Mouse (Mus musculus): ENCODE results near the gene Prkce. TPM values are rescaled to one million over a fixed set of nuclear protein-coding genes. Genes with fewer than 3 reads are reported as not detected.

The Prkce gene
- polyA plus RNA-seq, 1 experiment from 2014 or later: 5.2 TPM

DNA sequence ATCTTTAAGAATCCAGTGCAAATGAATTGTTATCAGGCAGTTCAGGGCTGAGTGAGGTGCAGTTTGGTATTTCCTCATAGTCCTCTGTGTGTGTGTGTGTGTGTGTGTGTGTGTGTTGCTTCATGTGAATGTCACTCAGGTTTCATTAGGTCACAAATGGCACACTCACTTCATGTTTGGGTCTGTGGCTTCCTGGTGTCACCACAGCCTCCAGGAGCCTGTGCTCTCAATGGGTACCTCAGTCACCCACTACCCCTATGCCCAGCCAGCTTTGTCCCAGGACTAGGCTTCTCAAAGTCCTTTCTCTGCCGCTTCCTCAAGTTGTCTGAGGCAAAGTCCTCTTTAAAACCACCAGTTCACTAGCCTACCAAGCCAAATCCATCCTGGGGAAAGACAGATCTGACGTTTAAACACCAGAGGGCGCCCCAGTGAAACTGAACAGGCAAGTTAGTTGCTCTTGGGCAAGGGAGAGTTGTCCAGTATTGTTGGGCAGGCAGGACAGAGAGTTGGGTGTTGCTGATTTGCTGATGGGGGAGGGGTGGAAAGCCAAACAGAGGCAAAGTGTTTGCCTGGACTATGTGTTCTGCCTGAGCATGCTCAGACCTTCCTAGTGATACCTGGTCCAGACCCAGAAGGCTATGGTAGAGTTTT lies 316.6 kb downstream of the Prkce start:
- no peak overlapping the region for H3K4me2 ChIP-seq (replicated peaks; ENCODE audit: low read depth)
- H3K27ac ChIP-seq (ENCODE audit: low read depth, low read length): no peak overlapping the region
- H3K4me1 ChIP-seq (replicated peaks; ENCODE audit: control insufficient read depth, insufficient read depth, low read length): no peaks in the 10 kb centered on the region; the same call in 1 of the 2 replicates
- 1% methylated on average over 3 of the region's 3 CpGs for WGBS
- H3K4me3 ChIP-seq (ENCODE audit: low read depth, low read length): no peak overlapping the region
- H3K27me3 ChIP-seq (replicated peaks; ENCODE audit: control insufficient read depth, insufficient read depth, low read length): no peaks in the 10 kb centered on the region
- H3K9me3 ChIP-seq (ENCODE audit: control insufficient read depth): no peaks in the 10 kb centered on the region
- peak; percentile 93 for TF ChIP-seq CTCF (IDR thresholded peaks at IDR 0.05; ENCODE audit: low read depth)
- peak; percentile 44 for ATAC-seq
- peaks cover 6% of the 10 kb centered on the region; the same call in 1 of the 2 replicates for H3K36me3 ChIP-seq (ENCODE audit: control insufficient read depth, insufficient read depth)
- H3K9ac ChIP-seq (ENCODE audit: low read depth, low read length): no peak overlapping the region

DNA sequence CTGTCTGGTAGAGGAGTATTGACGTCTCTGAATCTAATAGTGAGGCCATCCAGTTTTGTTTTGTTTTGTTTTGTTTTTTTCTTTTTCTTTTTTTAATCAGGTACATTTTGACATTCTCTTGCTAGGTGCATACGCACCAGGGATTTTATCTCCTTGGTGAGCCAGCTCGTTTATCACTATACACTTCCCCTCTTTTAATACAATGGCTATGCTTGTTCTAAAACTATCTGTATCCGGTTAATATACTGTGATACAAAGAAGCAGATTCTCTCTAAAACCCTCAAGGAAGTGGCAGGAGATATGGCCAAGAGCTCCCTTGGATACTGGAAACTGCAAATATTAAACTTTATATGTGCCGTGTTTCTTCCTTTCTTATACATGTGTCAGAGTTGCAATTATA lies 319.1 kb downstream of the Prkce start:
- ATAC-seq: no peak
- H3K27ac ChIP-seq (ENCODE audit: low read depth, low read length): no peak overlapping the region
- WGBS: 81% methylated on average over 5 of the region's 5 CpGs
- H3K4me3 ChIP-seq (ENCODE audit: low read depth, low read length): no peak overlapping the region
- H3K4me2 ChIP-seq (replicated peaks; ENCODE audit: low read depth): no peak overlapping the region
- no peak for TF ChIP-seq CTCF (IDR thresholded peaks at IDR 0.05; ENCODE audit: low read depth)
- H3K9ac ChIP-seq (ENCODE audit: low read depth, low read length): no peak overlapping the region
- H3K36me3 ChIP-seq (ENCODE audit: control insufficient read depth, insufficient read depth): peaks cover 13% of the 10 kb centered on the region; the same call in 1 of the 2 replicates
- no peaks in the 10 kb centered on the region; the same call in 1 of the 2 replicates for H3K4me1 ChIP-seq (replicated peaks; ENCODE audit: control insufficient read depth, insufficient read depth, low read length)
- H3K27me3 ChIP-seq (replicated peaks; ENCODE audit: control insufficient read depth, insufficient read depth, low read length): no peaks in the 10 kb centered on the region
- H3K9me3 ChIP-seq (ENCODE audit: control insufficient read depth): no peaks in the 10 kb centered on the region

DNA sequence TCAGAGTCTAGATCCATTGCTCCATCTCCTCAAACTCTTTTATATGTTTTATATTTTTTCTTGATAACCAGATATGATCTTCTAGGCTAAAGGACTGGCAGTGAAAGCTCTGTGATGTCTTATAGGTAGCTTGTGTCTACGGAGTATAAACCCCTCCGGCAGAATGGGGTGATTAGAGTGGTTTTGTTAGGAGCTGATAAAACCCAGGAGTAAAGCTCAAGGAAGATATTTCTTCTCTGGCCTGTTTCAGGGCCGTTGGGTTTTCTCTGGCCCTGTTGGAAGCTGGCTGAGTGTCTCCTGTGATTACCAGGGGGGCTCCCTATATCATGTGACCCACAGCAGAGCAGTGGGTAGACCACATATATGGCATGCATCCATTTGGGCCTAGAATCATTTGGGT lies 319.9 kb downstream of the Prkce start:
- no peak for ATAC-seq
- no peaks in the 10 kb centered on the region for H3K9me3 ChIP-seq (ENCODE audit: control insufficient read depth)
- H3K9ac ChIP-seq (ENCODE audit: low read depth, low read length): no peak overlapping the region
- no peak overlapping the region for H3K4me3 ChIP-seq (ENCODE audit: low read depth, low read length)
- WGBS: 82% methylated on average over 3 of the region's 3 CpGs
- TF ChIP-seq CTCF (IDR thresholded peaks at IDR 0.05; ENCODE audit: low read depth): no peak
- H3K27me3 ChIP-seq (replicated peaks; ENCODE audit: control insufficient read depth, insufficient read depth, low read length): no peaks in the 10 kb centered on the region
- no peaks in the 10 kb centered on the region; the same call in 1 of the 2 replicates for H3K4me1 ChIP-seq (replicated peaks; ENCODE audit: control insufficient read depth, insufficient read depth, low read length)
- H3K36me3 ChIP-seq (ENCODE audit: control insufficient read depth, insufficient read depth): peaks cover 9% of the 10 kb centered on the region; the same call in 1 of the 2 replicates
- H3K4me2 ChIP-seq (replicated peaks; ENCODE audit: low read depth): no peak overlapping the region
- no peak overlapping the region for H3K27ac ChIP-seq (ENCODE audit: low read depth, low read length)

DNA sequence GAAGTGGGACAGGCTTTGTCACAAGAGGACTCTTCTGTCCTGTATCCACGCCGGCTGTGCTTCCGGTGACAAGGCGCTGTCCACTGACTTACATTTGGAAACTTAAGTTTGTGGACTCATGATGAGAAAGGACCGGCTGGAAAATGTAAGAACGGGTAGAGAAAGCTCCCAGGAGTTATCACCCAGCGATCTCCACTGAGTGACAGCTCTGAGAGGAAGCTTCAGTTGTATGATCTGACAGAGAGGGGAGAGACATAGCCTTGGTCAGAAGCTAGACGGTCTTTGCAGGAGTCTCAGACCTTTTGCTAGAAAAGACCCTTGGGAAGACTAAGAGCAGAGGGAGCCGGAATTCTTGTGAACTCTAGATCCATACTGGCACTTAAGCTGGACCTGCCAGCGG lies 322.2 kb downstream of the Prkce start:
- Histone ChIP-seq H3K9ac (ENCODE audit: low read depth, low read length) (no peak overlapping the region), H3K27me3 (replicated peaks; ENCODE audit: control insufficient read depth, insufficient read depth, low read length) (no peaks in the 10 kb centered on the region), H3K9me3 (ENCODE audit: control insufficient read depth) (no peaks in the 10 kb centered on the region), H3K27ac (ENCODE audit: low read depth, low read length) (no peak overlapping the region), H3K4me2 (replicated peaks; ENCODE audit: low read depth) (no peak overlapping the region), H3K36me3 (ENCODE audit: control insufficient read depth, insufficient read depth) (peaks cover 13% of the 10 kb centered on the region; the same call in 1 of the 2 replicates), H3K4me1 (replicated peaks; ENCODE audit: control insufficient read depth, insufficient read depth, low read length) (0 out of 2 replicates have a peak, but pooled peaks cover 3% of the 10 kb centered on the region), H3K4me3 (ENCODE audit: low read depth, low read length) (no peak overlapping the region)
- ATAC-seq: no peak
- no peak for TF ChIP-seq CTCF (IDR thresholded peaks at IDR 0.05; ENCODE audit: low read depth)
- WGBS: 93% methylated on average over 10 of the region's 10 CpGs

DNA sequence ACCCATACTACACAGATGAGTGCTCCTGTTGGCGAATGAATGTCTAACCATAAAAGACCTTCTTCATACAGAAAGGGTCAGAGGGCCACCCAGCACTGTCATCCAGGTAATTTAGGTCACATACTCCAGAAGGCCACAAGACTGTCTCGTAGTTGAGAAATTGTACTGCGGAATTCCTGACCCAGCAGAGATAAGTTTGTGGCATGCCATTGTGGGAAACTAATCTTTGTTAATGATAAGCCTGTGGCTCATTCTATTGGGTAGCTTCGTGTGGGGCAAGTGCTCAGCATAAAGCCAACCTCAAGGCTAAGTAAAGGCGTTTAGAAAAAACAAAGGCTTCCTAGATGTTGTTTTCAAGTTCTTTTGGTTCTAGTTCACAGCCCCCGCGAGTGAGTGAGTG lies 324.8 kb downstream of the Prkce start:
- Histone ChIP-seq H3K9ac (ENCODE audit: low read depth, low read length) (no peak overlapping the region), H3K4me2 (replicated peaks; ENCODE audit: low read depth) (no peak overlapping the region), H3K4me3 (ENCODE audit: low read depth, low read length) (no peak overlapping the region), H3K27ac (ENCODE audit: low read depth, low read length) (no peak overlapping the region), H3K4me1 (replicated peaks; ENCODE audit: control insufficient read depth, insufficient read depth, low read length) (0 out of 2 replicates have a peak, but pooled peaks cover 3% of the 10 kb centered on the region), H3K36me3 (ENCODE audit: control insufficient read depth, insufficient read depth) (peaks cover 15% of the 10 kb centered on the region; the same call in 1 of the 2 replicates), H3K27me3 (replicated peaks; ENCODE audit: control insufficient read depth, insufficient read depth, low read length) (no peaks in the 10 kb centered on the region), H3K9me3 (ENCODE audit: control insufficient read depth) (no peaks in the 10 kb centered on the region)
- WGBS: 55% methylated on average over 7 of the region's 7 CpGs
- no peak for TF ChIP-seq CTCF (IDR thresholded peaks at IDR 0.05; ENCODE audit: low read depth)
- ATAC-seq: peak; percentile 35; the same call in 1 of the 2 replicates

DNA sequence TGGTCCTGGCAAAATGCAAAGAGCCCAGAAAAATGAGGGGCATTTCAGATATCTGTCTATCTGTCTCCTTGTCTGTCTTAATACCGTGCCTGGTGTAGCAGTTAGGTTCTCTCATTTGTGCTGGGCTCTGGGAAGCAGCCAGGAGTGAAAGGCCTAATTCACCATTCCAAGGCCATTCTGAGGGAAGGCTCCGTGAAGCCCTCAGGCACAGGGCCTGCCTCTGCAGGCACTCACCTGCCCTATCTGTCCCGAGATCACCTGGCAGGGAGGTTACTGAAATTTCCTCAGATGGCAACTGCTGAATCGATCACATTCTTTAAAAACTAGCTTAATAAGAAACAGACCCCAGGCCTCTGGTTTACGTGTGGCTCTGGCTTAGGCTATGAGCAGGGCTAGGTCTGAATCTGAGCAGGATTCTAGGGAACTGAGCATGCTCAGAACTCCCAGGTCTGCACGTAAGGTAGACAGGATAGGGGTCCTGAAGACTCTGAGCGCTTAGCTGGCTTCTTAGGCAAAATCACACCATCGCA lies 326.4 kb downstream of the Prkce start:
- no peak overlapping the region for H3K4me3 ChIP-seq (ENCODE audit: low read depth, low read length)
- H3K4me2 ChIP-seq (replicated peaks; ENCODE audit: low read depth): no peak overlapping the region
- no peak overlapping the region for H3K9ac ChIP-seq (ENCODE audit: low read depth, low read length)
- WGBS: 66% methylated on average over 8 of the region's 8 CpGs
- ATAC-seq: no peak
- no peaks in the 10 kb centered on the region for H3K27me3 ChIP-seq (replicated peaks; ENCODE audit: control insufficient read depth, insufficient read depth, low read length)
- H3K27ac ChIP-seq (ENCODE audit: low read depth, low read length): no peak overlapping the region
- TF ChIP-seq CTCF (IDR thresholded peaks at IDR 0.05; ENCODE audit: low read depth): no peak
- peaks cover 19% of the 10 kb centered on the region; the same call in 1 of the 2 replicates for H3K36me3 ChIP-seq (ENCODE audit: control insufficient read depth, insufficient read depth)
- H3K4me1 ChIP-seq (replicated peaks; ENCODE audit: control insufficient read depth, insufficient read depth, low read length): 0 out of 2 replicates have a peak, but pooled peaks cover 3% of the 10 kb centered on the region
- H3K9me3 ChIP-seq (ENCODE audit: control insufficient read depth): no peaks in the 10 kb centered on the region
